Mouse (Mus musculus) gastrocnemius, postnatal 25 days (tissue): ENCODE results near the gene Isg20l2. TPM values are rescaled to one million over a fixed set of nuclear protein-coding genes. Genes with fewer than 3 reads are reported as not detected.
A peak's percentile ranks its signal among the peaks of the same experiment; 100 is the strongest.
"Not testable (repeated sequence)": the region's sequence is repeated elsewhere in the genome, so short reads cannot be mapped to it uniquely, and the experiment has no call there.

Experiments
- DNase-seq: peaks from one replicate; pipeline ENCODE4 v3.0.0; 2022
- long read RNA-seq, 2 experiments: library from polyadenylated mRNA; stranded (forward); transcript quantifications; one replicate each; pipeline ENCODE4 v2.0.0; 2021
- total RNA-seq, 2 experiments: library from RNA; stranded (reverse); gene quantifications; 1 replicate in 1 of 2; 2 replicates in 1 of 2; pipeline ENCODE4 v1.2.3; 2021

The Isg20l2 gene
- total RNA-seq = 1 to 10 TPM; 7.1 to 7.5 TPM
- long read RNA-seq, experiment 1, partial matches to known transcripts = 0 of 3 reads
- long read RNA-seq, experiment 1, other reads (novel, unspliced or antisense) = 1 of 3 reads
- long read RNA-seq, experiment 2, partial matches to known transcripts = 1 of 6 reads
- long read RNA-seq, experiment 2, other reads (novel, unspliced or antisense) = 1 of 6 reads

DNA sequence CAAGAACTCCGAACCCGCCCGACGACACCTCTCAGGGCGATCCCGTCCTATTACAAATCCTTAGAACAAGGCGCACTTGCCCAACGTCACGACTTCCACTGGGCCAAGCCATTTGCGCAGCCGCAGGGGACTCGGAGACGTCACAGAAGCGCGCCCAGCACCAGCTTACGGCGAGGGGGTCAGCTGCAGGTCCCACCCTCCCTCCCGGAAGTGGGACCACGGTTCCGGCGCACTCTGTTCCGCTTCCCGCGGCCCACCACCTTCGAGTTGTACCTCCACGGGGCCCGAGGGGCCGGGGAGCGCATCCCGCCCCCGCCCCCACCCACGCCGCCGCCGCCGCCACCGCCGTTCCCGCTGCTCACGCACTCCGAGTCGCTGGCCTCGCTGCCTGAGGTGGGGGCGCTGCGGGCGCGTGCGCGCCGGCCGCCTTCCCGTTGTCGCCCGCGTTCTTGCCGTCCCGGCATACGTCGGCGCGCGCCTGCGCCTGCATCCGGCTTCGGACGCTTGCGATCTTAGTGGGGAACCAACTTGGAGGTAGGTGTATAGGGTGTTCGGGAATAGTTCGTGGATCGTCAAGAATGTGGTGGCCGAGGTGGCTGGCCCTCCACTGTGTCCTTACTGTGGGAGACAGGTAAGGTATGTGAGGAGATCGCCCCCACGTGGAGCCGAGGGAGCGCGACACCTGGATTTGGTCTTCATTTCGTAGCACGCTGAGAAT, at the start of gene Isg20l2, which contains the start of gene Rrnad1:
Gene Isg20l2 (plus strand): TSS at position 237 of the 718 bp plus-strand sequence.
Gene Rrnad1 (minus strand): TSS at position 640 of the 718 bp plus-strand sequence.
- DNase-seq = peak; percentile 96

GRCm38 (mm10) chr3:87884291-87884690, 45.8 kb upstream of the Isg20l2 start:
- no peak for DNase-seq

GRCm38 (mm10) chr3:87884708-87885251, 45.3 kb upstream of the Isg20l2 start:
- DNase-seq = peak; percentile 59

GRCm38 (mm10) chr3:87885281-87886003, 44.7 kb upstream of the Isg20l2 start, which contains the start of gene Prcc:
Gene Prcc, minus strand, starts transcription at chr3:87885608.
- DNase-seq = peak; percentile 95

- no peak for DNase-seq
Observed at GRCm38 (mm10) chr3:87886004-87886365, 44.1 kb upstream of the Isg20l2 start.

- DNase-seq = no peak
Observed at GRCm38 (mm10) chr3:87886416-87886815, 43.7 kb upstream of the Isg20l2 start.

DNA sequence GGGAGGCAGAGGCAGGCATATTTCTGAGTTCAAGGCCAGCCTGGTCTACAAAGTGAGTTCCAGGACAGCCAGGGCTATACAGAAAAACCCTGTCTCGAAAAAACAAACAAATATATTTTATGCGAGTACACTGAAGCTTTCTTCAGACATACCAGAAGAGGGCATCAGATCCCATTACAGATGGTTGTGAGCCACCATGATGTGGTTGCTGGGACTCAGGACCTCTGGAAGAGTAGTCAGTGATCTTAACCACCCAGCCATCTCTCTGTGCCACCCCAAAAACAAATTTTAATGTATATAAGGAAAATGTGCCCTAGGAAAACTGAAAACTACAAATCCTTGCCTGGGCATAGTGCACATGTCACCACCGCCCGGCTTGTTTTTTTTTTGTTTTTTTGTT, 42.7 kb upstream of the Isg20l2 start:
- DNase-seq = not testable (repeated sequence)

GRCm38 (mm10) chr3:87891481-87891880, 38.6 kb upstream of the Isg20l2 start:
- DNase-seq = no peak

DNA sequence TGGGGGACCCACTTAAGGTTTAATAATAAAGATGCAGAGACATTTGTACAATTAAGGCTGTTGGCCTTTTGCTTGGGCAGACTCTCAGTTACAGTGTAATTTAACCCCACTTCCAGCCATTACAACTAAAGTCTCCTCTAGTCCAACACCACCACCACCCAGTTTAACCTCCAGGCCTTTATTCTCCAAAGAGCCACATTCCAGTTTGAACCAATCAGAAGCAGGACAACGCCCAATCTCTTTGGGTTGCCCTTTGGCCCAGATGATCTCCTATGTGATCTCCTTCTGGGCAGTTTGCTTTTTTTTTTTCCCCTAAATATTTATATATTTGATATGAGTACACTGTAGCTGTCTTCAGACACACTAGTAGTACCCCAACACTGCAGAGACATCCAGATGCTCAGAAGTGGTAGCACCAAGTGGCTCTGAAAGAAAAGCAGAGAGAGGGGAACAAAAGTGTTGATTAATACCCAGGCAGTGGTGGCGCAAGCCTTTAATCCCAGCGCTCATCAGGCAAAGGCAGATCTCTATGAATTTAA, 36.7 kb upstream of the Isg20l2 start:
- no peak for DNase-seq

- DNase-seq = no peak
Observed at GRCm38 (mm10) chr3:87899266-87899665, 30.8 kb upstream of the Isg20l2 start.

DNA sequence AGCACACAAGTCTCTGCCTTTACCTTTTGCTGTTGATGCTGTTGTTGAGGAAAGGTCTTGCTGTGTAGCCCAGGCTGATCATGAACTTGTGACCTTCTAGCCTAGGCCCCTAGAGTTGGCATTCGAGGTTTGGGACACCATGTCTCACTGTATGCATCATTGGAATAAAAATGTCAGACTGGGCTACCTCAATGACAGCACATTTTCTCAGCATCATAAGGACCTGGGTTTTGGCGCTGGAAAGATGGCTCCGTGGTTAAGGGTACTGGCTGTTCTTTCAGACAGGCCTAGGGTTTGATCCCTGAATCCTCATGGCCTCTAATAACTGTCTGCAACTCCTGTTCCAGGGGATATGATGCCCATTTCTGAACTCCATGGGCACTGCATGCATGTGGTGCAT, 30.3 kb upstream of the Isg20l2 start:
- DNase-seq = no peak

GRCm38 (mm10) chr3:87901036-87901624, 29.0 kb upstream of the Isg20l2 start:
- DNase-seq = no peak

- DNase-seq = not testable (repeated sequence)
Observed at GRCm38 (mm10) chr3:87901959-87902358, 28.2 kb upstream of the Isg20l2 start.

- DNase-seq = no peak
Observed at GRCm38 (mm10) chr3:87903821-87904220, 26.3 kb upstream of the Isg20l2 start.

DNA sequence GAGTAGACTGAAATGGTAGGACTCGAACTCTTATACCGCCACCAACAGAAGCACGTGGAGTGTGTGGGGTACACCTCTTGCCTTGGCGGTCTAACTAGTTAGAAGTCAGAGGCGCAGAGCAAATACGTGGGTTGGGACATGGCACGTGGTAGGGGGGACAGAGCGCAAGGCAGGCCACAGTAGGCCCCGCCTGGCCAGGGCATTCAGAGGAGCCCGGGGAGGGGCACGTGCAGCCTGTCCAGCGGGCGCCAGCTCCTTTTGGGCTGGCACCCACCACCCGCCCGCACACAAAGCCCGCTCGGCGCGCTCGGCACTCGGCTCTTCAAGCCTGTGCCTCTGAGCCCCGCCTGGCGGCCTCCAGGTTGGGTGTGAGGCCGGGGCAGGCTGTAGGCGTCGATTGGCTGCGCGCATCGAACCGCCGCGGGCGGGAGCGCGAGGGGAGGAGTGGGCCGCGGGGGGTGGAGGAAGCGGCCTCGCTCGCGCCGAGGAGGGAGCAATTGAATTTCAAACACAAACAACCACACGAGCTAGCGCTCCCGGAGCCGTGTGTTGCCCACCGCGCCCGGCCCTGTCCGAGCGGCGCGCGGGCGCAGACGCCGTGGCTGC, 24.1 kb upstream of the Isg20l2 start, which contains the start of gene Hdgf:
Gene Hdgf (plus strand): TSS at position 442 of the 606 bp plus-strand sequence.
- DNase-seq = peak; percentile 97

DNA sequence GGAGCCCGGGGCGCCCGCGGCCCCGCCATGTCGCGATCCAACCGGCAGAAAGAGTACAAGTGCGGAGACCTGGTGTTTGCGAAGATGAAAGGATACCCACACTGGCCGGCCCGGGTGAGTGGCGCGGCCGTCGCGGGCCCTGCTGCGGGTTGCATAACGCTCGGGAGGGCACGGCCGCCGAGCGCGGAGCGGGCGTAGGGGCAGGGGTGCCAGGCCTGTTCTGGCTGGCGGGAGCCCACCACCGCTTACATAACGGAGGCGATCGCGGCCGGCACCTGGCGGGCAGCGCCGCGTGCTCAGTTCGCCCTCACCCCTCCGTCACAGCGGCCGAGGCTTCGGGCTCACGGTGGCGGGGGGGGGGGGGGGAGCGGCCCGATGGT, 23.5 kb upstream of the Isg20l2 start:
- peak; percentile 84 for DNase-seq

- DNase-seq = peak; percentile 41
Observed at GRCm38 (mm10) chr3:87906981-87907857, 22.9 kb upstream of the Isg20l2 start.

GRCm38 (mm10) chr3:87907906-87908305, 22.2 kb upstream of the Isg20l2 start:
- DNase-seq = no peak

GRCm38 (mm10) chr3:87909381-87909780, 20.7 kb upstream of the Isg20l2 start:
- DNase-seq = no peak

DNA sequence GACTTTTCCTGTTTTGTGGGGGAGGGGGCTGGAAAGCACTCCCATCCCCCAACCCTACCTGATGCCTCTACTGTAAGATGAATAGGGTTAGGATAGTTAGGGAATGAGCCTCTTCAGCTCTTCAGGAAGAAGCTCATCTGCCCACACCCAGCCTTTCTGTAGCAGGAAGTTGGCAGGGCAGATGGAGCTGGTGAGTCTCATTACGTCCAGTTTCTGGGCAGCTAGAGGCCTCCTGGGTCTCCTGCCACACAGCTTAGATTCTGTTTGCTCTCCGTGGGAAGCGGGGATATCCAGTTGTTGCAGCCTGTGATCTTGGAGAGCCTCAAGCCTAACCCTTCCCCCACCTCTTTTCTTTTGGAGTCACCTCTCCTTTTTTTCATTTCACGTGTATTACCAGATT, 20.2 kb upstream of the Isg20l2 start:
- no peak for DNase-seq
